Mouse (Mus musculus) left cerebral cortex, adult 2 months (tissue): Measurements from ENCODE around the gene Itfg2. TPM values are rescaled to one million over a fixed set of nuclear protein-coding genes. Genes with fewer than 3 reads are reported as not detected.

Experiments
- DNase-seq, 2 experiments: peaks; one replicate each; pipeline ENCODE4 v3.0.0; 2021 to 2022; ENCODE audit warnings: low spot score in 2 of 2, mixed read lengths in 1 of 2; ENCODE audit errors: extremely low spot score in 1 of 2
- H3K27ac ChIP-seq: fragments of 200-600 bp; 2 replicates; pipeline ENCODE4 v1.8.1; 2022
- H3K4me3 ChIP-seq: fragments of 200-600 bp; 2 replicates; pipeline ENCODE4 v1.8.1; 2022
- CTCF ChIP-seq: fragments of 200-600 bp; IDR thresholded peaks from 2 replicates; pipeline ENCODE4 v1.8.1; 2022; ENCODE audit warnings: antibody characterized with exemption, mild to moderate bottlenecking, moderate library complexity
- intact Hi-C: fragments of 180-260 bp; cut with DNase I; formaldehyde crosslinking; loops from one replicate; pipeline ENCODE4 v1.15.1; 2025
- total RNA-seq, 2 experiments: library from RNA; stranded (reverse); gene quantifications; 2 replicates each; pipeline ENCODE4 v1.2.3; 2021

The Itfg2 gene
- total RNA-seq, 2 experiments from 2014 or later = 34.8 to 36.0 TPM

GRCm38 (mm10) chr6:128455835-128456605, 31.3 kb upstream of the Itfg2 start:
- intact Hi-C loops = no loop called here
- Histone ChIP-seq H3K4me3 (no peak overlapping the region), H3K27ac (no peak overlapping the region)
- no peak for TF ChIP-seq CTCF
- no peak for DNase-seq

GRCm38 (mm10) chr6:128447063-128447462, 22.3 kb upstream of the Itfg2 start:
- no peak for TF ChIP-seq CTCF
- no peak overlapping the region for H3K4me3 ChIP-seq
- intact Hi-C loops = loop anchor here (10.0 kb wide), 1 partner anchor 178 kb away; the partner anchor contains the start of gene Klrb1a
- DNase-seq = no peak
- H3K27ac ChIP-seq = no peak overlapping the region

- intact Hi-C loops = loop anchor here (1.0 to 10.0 kb wide), 2 partner anchors 33 to 179 kb away; partner anchors contain the start of gene Klrb1a
- DNase-seq = peak in 1 of 2 experiments; percentile 56
- Histone ChIP-seq H3K27ac (no peak overlapping the region), H3K4me3 (no peak overlapping the region)
- TF ChIP-seq CTCF = peak; percentile 81
These were observed 21.2 kb upstream of the Itfg2 start for GRCm38 (mm10) chr6:128445761-128446535.

GRCm38 (mm10) chr6:128440238-128440637, 15.5 kb upstream of the Itfg2 start:
- DNase-seq = no peak
- intact Hi-C loops = loop anchor here (10.0 kb wide), 1 partner anchor 185 kb away; the partner anchor contains the start of gene Klrb1a
- peak; percentile 3; the same call in 1 of the 2 replicates for TF ChIP-seq CTCF
- no peak overlapping the region for H3K27ac ChIP-seq
- no peak overlapping the region for H3K4me3 ChIP-seq

GRCm38 (mm10) chr6:128438871-128439341, 14.2 kb upstream of the Itfg2 start:
- DNase-seq = no peak
- peak overlapping the region; percentile 71 for H3K27ac ChIP-seq
- H3K4me3 ChIP-seq = peak overlapping the region; percentile 98
- intact Hi-C loops = loop anchor here (5.0 to 10.0 kb wide), 2 partner anchors 38 to 1096 kb away; partner anchors contain the start of gene Gabarapl1
- TF ChIP-seq CTCF = no peak

GRCm38 (mm10) chr6:128438317-128438870, 13.7 kb upstream of the Itfg2 start, which contains the start of gene Fkbp4:
Fkbp4 (minus strand) TSS chr6:128438677.
- Histone ChIP-seq H3K27ac (peak within 1 kb of the TSS; percentile 91), H3K4me3 (peak within 1 kb of the TSS; percentile 98)
- intact Hi-C loops = loop anchor here (5.0 to 10.0 kb wide), 2 partner anchors 39 to 1096 kb away; partner anchors contain the start of gene Gabarapl1
- no peak; the same call in 1 of the 2 replicates for TF ChIP-seq CTCF
- peak; percentile 95 for DNase-seq

- DNase-seq = peak; percentile 55 to 67
- peak overlapping the region; percentile 98 for H3K4me3 ChIP-seq
- intact Hi-C loops = loop anchor here (5.0 to 10.0 kb wide), 2 partner anchors 39 to 1097 kb away; partner anchors contain the start of gene Gabarapl1
- peak overlapping the region; percentile 91 for H3K27ac ChIP-seq
- TF ChIP-seq CTCF = no peak
These were observed 13.1 kb upstream of the Itfg2 start for GRCm38 (mm10) chr6:128437731-128438316.

- H3K4me3 ChIP-seq = peak overlapping the region; percentile 98
- intact Hi-C loops = loop anchor here (5.0 to 10.0 kb wide), 2 partner anchors 40 to 1098 kb away; partner anchors contain the start of gene Gabarapl1
- TF ChIP-seq CTCF = no peak
- no peak for DNase-seq
- H3K27ac ChIP-seq = peak overlapping the region; percentile 91
These were observed 12.6 kb upstream of the Itfg2 start for GRCm38 (mm10) chr6:128437288-128437687.

GRCm38 (mm10) chr6:128436356-128437005, 11.8 kb upstream of the Itfg2 start:
- Histone ChIP-seq H3K27ac (no peak overlapping the region), H3K4me3 (no peak overlapping the region)

GRCm38 (mm10) chr6:128435474-128435873, 10.7 kb upstream of the Itfg2 start:
- TF ChIP-seq CTCF = no peak
- intact Hi-C loops = loop anchor here (5.0 to 10.0 kb wide), 2 partner anchors 42 to 1099 kb away; partner anchors contain the start of gene Gabarapl1
- H3K4me3 ChIP-seq = no peak overlapping the region
- no peak overlapping the region for H3K27ac ChIP-seq
- no peak for DNase-seq

More at GRCm38 (mm10) chr6:128436356-128437005, 11.8 kb upstream of the Itfg2 start:
- intact Hi-C loops = loop anchor here (5.0 to 10.0 kb wide), 2 partner anchors 41 to 1098 kb away; partner anchors contain the start of gene Gabarapl1
- no peak for DNase-seq
- TF ChIP-seq CTCF = no peak
